Mouse (Mus musculus) ES-E14 (cell line): Measurements from ENCODE around the gene Tmem130. TPM values are rescaled to one million over a fixed set of nuclear protein-coding genes. Genes with fewer than 3 reads are reported as not detected.
"Not testable (repeated sequence)": the region's sequence is repeated elsewhere in the genome, so short reads cannot be mapped to it uniquely, and the experiment has no call there.

Source experiments
- DNase-seq: peaks from one replicate; pipeline ENCODE4 v3.0.0-alpha.2; 2013; ENCODE audit warnings: low read depth, low spot score
- H3K27ac ChIP-seq: 2 replicates; pipeline ENCODE4 v1.5.1; 2012; ENCODE audit warnings: low read depth, mild to moderate bottlenecking, low read length, moderate library complexity, mixed read lengths; ENCODE audit not compliant: poor library complexity, insufficient read depth, severe bottlenecking
- H3K36me3 ChIP-seq: 2 replicates; pipeline ENCODE4 v1.6.1; 2012; ENCODE audit warnings: mild to moderate bottlenecking, low read length, moderate library complexity, mixed read lengths; ENCODE audit not compliant: control insufficient read depth, poor library complexity, insufficient read depth, severe bottlenecking
- H3K4me1 ChIP-seq, 2 experiments: fragments of 150-350 bp in 1 of 2; sonication (generic) in 1 of 2; 2 replicates each; pipeline ENCODE4 v1.6.1; 2012; ENCODE audit warnings: low read length in 2 of 2, mild to moderate bottlenecking in 1 of 2, mixed read lengths in 1 of 2; ENCODE audit not compliant: control insufficient read depth in 2 of 2, insufficient read depth in 2 of 2, poor library complexity in 1 of 2
- H3K4me3 ChIP-seq, 2 experiments: fragments of 150-350 bp in 1 of 2; sonication (generic) in 1 of 2; 2 replicates each; pipeline ENCODE4 v1.5.1; 2012; ENCODE audit warnings: low read length in 2 of 2, low read depth in 1 of 2, mild to moderate bottlenecking in 1 of 2, mixed read lengths in 1 of 2; ENCODE audit not compliant: insufficient read depth in 1 of 2, poor library complexity in 1 of 2, severe bottlenecking in 1 of 2
- H3K9ac ChIP-seq: 2 replicates; pipeline ENCODE4 v1.6.1; 2012; ENCODE audit warnings: low read depth, mild to moderate bottlenecking, low read length, mixed read lengths; ENCODE audit not compliant: poor library complexity, insufficient read depth, severe bottlenecking
- H3K9me3 ChIP-seq: fragments of 150-350 bp; sonication (generic); 2 replicates; pipeline ENCODE4 v1.6.1; 2012; ENCODE audit warnings: low read depth, mild to moderate bottlenecking, low read length; ENCODE audit not compliant: control insufficient read depth, insufficient read depth
- CHD2 ChIP-seq: IDR thresholded peaks from 2 replicates; pipeline ENCODE4 v1.6.1; 2014; ENCODE audit warnings: mild to moderate bottlenecking, low read depth, low read length, inconsistent platforms
- HCFC1 ChIP-seq: IDR thresholded peaks from 2 replicates; pipeline ENCODE4 v1.6.1; 2012; ENCODE audit warnings: low read length, inconsistent platforms, borderline replicate concordance; ENCODE audit not compliant: insufficient read depth
- MAFK ChIP-seq: IDR thresholded peaks from 2 replicates; pipeline ENCODE4 v1.6.1; 2014; ENCODE audit warnings: mild to moderate bottlenecking, low read depth, low read length, inconsistent platforms; ENCODE audit not compliant: insufficient read depth
- ZC3H11A ChIP-seq: IDR thresholded peaks from 2 replicates; pipeline ENCODE4 v1.6.1; 2012; ENCODE audit warnings: low read depth, mild to moderate bottlenecking, inconsistent platforms, low read length, borderline replicate concordance
- ZNF384 ChIP-seq: IDR thresholded peaks from 2 replicates; pipeline ENCODE4 v1.6.1; 2012; ENCODE audit warnings: low read depth, low read length, inconsistent platforms
- in situ Hi-C, 2 experiments: fragments of 600-800 bp; cut with MboI; formaldehyde crosslinking; loops; one replicate each; pipeline ENCODE4 v1.15.1; 2025; ENCODE audit warnings: low sequenced_read_pairs in 2 of 2, inconsistent platforms in 1 of 2; ENCODE audit not compliant: unreplicated experiment in 2 of 2
- total RNA-seq: library from RNA; depleted of rRNA; stranded (reverse); fragments of 300-350 nt; gene quantifications from 2 replicates; pipeline ENCODE4 v1.2.3, GENCODE M21; 2012

Tmem130 gene
- total RNA-seq, 1 experiment: 1.4 TPM

DNA sequence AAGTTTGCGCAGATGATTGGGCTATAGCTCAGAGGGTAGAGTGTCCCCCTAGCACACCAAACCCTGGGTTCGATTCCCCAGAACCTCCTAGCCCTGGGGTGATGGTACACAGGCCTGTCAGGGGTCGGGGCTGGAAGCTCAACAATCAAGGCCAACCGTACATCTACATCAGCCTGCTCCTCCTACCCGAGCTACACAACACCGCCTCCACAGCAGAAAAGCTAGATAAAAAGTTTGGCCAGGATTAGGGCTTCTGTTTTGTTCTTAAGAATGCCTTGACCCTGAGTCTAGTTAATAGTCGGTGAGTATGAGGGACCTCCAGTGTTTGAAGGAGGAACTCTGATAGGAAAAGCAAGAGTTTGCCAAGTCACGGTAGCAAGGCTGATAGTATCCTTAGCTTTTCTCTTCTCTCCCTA, 7.5 kb upstream of the Tmem130 start:
- H3K4me1 ChIP-seq: peaks cover 0 to 5% of the 10 kb centered on the region in 2 experiments; a peak in 1 of 4 replicates
- DNase-seq: no peak
- H3K4me3 ChIP-seq: peak overlapping the region; percentile 87 to 94
- H3K27ac ChIP-seq: no peak overlapping the region
- in situ Hi-C loops: no loop called here
- H3K9ac ChIP-seq: peak overlapping the region; percentile 89
- H3K36me3 ChIP-seq: peaks cover 14% of the 10 kb centered on the region; the same call in 1 of the 2 replicates
- H3K9me3 ChIP-seq: no peaks in the 10 kb centered on the region
- TF ChIP-seq ZC3H11A: no peak
- no peak for TF ChIP-seq ZNF384
- TF ChIP-seq MAFK: no peak
- TF ChIP-seq HCFC1: no peak

DNA sequence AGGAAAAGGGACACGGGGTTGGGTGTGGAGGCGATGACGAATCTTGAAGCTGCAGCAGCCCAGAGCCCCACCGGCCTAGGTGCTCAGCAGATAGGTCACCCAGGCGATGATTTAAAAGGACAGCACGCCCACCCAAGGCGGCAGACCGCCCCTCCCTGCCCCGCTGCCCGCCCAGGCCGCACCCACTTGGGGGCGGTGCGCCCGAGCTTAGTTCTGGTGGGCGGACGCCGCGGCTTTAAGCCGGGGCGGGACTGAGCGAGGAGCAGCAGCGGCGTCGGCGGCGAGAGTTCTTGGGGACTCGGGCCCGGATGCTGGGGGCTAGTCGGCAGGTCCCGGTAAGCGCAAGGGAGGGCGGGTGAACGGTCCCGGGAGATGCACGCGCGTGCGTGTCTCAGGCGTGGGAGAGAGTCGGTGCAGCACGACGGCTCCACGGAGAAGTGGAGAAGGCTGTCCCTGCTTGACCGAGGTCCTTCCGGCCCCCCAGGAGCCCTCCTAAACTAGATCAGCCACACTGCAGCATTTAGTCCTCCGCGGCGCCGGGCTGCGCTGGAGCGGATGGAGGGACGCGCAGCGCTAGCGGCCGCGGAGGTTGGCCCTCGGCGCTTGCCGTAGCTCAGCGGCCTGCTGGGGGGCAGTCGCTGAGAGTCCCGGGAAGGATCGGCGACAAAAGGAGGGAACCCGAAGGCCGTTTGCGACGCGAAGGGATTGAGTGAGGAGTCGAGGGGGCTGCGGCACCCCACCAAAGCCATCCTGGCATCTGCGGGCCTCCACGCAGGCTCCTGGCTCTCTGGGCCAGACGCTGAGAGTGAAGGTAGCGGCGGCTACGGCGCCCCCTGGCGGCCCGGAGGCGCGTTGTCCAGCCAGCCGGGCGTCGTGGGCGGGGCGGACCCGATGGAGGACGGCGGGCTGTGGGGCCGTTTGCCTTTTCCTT, 6.6 kb upstream of the Tmem130 start:
- peak; percentile 80 for DNase-seq
- Histone ChIP-seq H3K4me1 (peaks cover 0 to 5% of the 10 kb centered on the region in 2 experiments; a peak in 1 of 4 replicates), H3K36me3 (peaks cover 10% of the 10 kb centered on the region; the same call in 1 of the 2 replicates), H3K4me3 (peak overlapping the region; percentile 87 to 94), H3K9me3 (no peaks in the 10 kb centered on the region), H3K27ac (peak overlapping the region; percentile 69), H3K9ac (peak overlapping the region; percentile 89)
- TF ChIP-seq ZC3H11A (no peak), HCFC1 (no peak; the same call in 1 of the 2 replicates), ZNF384 (no peak), MAFK (no peak), CHD2 (no peak)
- in situ Hi-C loops: no loop called here

DNA sequence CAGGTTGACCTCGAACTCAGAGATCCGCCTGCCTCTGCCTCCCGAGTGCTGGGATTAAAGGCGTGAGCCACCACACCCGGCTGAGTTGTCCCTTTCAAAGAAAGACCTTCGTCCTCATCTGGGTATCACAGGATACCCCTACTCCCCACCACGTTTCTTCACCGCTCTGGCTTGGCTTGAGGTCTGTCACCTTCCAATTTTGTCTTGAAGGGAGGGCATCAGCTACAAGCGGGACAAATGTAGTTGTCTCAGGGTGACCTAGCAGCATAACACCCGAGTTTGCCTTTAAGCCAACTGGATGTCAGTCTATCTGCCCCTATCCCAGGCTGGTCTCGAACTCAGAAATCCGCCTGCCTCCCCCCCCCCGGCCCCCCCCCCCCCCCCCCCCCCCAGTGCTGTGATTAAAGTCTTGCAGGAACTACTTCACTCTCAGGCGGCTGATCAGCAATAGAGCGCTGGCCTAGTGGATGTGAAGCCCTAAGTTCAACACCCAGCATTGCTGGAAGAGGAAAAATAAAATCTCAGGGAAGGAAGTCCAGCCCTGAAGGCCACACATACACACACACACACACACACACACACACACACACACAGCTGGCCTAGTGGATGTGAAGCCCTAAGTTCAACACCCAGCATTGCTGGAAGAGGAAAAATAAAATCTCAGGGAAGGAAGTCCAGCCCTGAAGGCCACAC, 5.6 kb upstream of the Tmem130 start, which contains the start of gene Trrap:
Gene Trrap (plus strand): TSS at position 627 of the 693 bp plus-strand sequence.
- peak within 1 kb of the TSS; percentile 87 to 94 for H3K4me3 ChIP-seq
- H3K36me3 ChIP-seq, DNase-seq, H3K4me1 ChIP-seq, in situ Hi-C loops, H3K9me3 ChIP-seq: not testable (repeated sequence)
- peak within 1 kb of the TSS; percentile 89 for H3K9ac ChIP-seq
- peak within 1 kb of the TSS; percentile 69 for H3K27ac ChIP-seq

DNA sequence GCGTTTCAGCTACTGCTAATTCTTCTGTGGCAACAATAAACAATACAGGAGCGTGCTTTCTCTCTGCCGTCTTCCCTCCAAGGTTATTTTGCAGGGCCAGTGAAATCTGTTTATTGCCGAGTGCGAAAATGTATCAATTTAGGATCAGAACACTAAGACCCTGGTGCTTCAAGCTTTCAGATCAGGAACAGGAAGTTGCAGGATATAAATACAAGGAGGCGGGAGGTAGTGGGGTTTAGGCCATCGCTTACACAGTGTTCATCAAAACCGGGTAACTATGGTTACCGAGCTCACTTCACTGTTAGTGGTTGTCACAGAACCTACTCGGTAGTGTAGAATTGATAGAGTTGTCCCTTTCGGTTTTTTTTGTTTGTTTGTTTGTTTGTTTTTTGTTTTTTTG, 5.0 kb upstream of the Tmem130 start:
- H3K4me3 ChIP-seq: no peak overlapping the region
- H3K36me3 ChIP-seq: peaks cover 7% of the 10 kb centered on the region; the same call in 1 of the 2 replicates
- no peak overlapping the region for H3K9ac ChIP-seq
- H3K9me3 ChIP-seq: no peaks in the 10 kb centered on the region
- DNase-seq: no peak
- peaks cover 2% of the 10 kb centered on the region in 2 experiments; a peak in 1 of 4 replicates for H3K4me1 ChIP-seq
- no peak for TF ChIP-seq HCFC1
- no peak for TF ChIP-seq MAFK
- no peak for TF ChIP-seq ZNF384
- TF ChIP-seq ZC3H11A: no peak
- TF ChIP-seq CHD2: no peak
- in situ Hi-C loops: no loop called here
- H3K27ac ChIP-seq: no peak overlapping the region
